Mouse (Mus musculus) kidney, adult 2 months (tissue): ENCODE measurements around the gene Cacng2.
"Not testable (repeated sequence)": the region's sequence is repeated elsewhere in the genome, so short reads cannot be mapped to it uniquely, and the experiment has no call there.

Experiments used
- CTCF ChIP-seq: fragments of 200-500 bp; conservative IDR thresholded peaks from 2 replicates; pipeline ENCODE4 v1.5.1; 2011; ENCODE audit warnings: low read depth, mild to moderate bottlenecking, control low read depth, low read length, moderate library complexity, mixed read lengths; ENCODE audit not compliant: insufficient read depth, insufficient read length
- POLR2A ChIP-seq: fragments of 200-500 bp; IDR thresholded peaks from one replicate; pipeline ENCODE4 v1.6.1; 2011; ENCODE audit warnings: low read depth, low read length, control low read depth

DNA sequence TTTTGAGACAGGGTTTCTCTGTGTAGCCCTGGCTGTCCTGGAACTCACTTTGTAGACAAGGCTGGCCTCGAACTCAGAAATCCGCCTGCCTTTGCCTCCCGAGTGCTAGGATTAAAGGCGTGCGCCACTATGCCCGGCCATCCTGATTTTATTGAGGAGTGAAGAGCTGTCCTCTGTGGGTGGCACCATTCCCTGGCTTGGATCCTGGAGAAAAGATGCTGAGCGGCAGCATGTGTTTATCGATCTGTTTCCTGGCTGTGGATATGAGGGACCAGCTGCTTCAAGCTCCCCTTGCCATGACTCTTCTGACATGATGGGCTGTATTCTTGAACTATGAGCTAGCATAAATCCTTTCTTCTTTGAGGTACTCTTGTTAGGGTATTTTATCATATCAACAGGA is 111.6 kb downstream of the Cacng2 start:
- not testable (repeated sequence) for TF ChIP-seq CTCF, POLR2A
